Mouse (Mus musculus): ENCODE measurements around the gene Htt.
A peak's percentile ranks its signal among the peaks of the same experiment; 100 is the strongest.

The Htt gene

DNA sequence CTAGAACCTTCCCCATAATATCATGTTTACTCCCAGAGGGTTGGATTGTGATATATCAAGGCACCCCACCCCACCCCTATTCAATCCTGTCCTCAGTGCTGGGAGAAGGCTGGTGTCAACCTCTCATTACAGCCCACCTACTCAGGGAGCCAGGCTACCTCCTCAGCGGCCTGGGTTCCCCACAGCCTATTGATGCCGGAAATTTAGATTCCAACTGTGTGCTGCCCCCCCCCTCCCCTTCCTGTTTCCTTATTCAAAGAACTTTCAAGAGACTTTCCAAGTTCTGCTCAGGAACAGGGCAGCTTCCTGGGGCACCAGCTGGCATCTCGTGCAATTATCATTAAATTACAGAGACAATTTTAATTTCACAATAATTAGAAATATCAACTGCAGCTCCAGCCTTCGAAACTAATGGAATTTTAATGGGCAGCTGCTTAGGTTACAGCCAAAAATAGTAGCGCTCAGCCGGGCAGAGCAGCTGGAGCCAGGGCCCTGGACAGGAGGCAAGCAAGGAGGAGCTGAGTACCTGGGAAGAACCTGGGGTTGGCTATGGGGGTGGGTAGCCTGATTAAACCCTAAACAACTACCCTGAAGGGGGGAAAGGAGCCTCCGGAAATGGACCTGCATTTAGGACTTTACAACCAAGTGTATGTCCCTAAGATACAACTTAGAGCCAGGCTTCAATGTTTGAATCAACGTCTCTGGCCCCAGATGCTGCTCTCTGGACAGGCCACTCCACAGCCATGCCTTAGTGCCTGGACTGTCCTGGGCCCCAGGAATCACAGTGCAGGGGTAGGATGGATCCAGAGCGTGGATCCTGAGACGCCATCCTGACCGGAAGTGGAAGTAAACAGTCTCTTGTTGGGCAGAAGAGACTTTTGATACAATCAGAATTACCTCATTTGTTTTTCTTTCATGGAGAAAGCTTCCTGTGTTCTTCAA, 170.2 kb downstream of the Htt start:
- no peak for DNase-seq (ENCODE audit: low spot score)

DNA sequence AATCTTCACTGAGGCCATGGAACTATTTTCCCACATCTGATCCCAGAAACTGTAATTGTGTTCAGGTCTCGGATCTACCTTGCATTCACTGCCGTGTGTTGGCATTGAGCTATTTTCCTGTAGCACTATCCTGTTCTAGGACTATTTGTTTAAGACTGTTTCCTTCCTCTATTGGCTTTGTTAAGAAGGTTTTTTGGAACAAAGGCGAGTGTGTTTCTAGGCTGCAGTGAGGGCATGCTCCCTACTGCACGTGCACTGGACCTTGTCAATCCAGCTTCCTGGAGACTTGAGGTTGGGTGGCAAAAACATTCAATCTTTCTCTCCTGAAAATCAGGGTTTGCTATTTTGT, 170.9 kb downstream of the Htt start:
- DNase-seq (ENCODE audit: low spot score), result no peak

DNA sequence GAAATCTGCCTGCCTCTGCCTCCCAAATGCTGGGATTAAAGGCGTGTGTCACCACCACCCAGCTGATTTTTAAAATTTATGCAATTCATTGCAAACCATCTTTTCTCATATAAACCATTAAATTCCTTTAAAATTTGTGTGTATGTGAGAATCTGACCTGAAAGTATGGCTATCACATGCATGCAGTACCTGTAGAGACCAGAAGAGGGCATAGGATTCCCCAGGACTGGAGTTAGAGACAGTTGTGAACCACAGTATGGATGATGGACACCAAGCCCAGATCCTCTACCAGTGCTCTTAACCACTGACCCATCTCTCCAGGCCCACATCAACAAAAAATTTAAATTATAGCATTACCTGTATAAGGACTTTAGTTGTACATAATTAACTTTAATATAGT, 171.9 kb downstream of the Htt start:
- DNase-seq (ENCODE audit: low spot score), result no peak

DNA sequence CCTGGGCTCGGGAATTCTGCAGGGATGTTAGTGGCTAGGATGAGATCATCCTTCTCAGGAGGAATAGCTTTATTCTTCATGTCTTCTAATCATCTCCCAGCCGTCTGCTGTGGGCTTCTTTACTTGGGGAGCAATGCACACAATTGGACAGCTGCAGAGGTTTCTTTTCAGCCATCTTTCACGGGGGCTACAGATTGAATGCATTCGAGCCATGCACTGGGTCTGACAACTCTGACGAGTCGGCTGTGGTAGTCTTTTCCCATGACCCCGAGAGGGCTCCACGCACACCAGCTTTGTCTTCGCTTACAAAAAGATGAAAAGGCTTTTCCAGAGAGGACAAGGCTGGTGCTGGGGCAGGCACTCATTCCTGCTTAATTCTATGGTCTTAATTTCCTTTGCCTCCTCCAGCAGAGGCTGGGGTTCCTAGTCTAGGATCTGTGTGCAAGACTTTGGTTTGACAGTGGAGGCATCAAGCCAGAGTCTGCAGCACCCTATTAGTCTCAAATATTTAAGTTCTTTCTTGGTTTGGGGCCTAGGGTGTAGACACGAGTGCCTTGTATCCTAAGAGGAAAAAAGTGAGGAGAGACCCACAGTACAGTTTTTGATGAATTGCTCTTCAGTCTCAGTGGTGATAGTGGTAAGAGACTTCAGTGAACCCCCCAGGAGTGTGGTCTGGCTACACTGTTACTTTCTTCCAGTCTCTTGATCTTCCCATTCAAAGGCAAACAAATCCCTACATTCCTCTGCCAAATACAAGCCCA, 180.3 kb downstream of the Htt start:
- DNase-seq (ENCODE audit: low spot score), result no peak

DNA sequence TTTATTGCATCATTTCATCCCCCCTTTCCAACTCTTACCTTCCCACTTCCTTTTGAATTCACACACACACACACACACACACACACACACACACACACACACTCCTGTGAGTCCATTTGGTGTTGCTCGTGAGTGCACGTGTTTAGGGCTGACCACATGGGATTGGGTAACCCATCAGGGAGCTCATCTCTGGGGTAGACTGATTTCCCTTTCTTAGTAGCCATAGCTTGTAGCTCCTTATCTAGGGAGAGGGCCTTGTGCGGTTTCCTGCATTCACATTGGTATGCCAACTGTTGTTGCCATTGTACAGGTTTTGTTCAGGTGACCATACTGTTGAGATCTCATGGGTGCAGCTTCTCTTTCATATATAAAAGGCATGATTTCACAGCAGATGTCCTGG, 181.9 kb downstream of the Htt start:
- DNase-seq (ENCODE audit: low spot score), result no peak

DNA sequence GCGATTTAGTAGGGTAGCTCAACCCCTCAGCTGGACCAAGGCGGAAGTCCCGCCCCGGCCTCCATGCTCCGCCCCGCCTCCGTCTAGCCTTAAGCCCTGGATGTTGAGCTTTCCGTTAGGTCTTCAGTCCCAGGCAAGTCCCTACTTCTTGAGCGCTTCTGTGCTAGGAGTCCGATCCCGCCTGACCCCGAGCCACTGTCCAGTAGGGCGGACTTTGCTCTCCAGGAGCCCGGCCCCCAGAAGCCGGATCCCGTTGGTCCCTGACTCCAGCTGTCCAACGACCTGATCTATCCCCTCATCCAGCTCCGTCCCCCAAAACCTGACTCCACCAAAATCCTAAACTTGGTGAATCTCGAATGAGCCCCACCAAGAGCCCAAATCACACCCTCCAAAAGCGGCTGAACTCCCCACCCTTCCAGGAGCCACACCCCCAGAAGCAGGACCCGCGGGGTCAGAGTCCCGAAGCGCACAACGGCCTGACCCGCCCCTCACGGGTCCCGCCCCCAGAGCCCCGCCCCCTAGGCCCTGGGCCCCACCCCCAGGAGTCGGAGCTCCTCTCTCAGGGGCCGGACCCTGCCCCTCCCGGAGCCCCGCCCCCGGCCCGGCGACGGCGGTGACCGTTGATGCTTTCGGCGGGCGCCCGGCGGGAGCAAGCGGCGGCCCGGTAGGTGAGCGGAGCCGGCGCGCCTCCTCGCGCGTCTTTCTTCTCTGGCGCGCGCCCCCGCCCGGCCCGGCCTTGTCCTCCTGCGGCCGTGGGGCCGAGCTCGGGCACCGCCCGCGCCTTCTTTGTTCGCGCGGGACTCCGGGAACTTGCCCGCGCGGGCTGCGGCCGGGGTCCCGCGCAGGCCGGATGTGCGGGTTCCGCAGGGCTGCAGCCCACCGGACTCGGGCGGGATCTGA, 187.6 kb downstream of the Htt start, which contains the start of gene Rgs12:
Rgs12 (plus strand) TSS at position 585 of the 900 bp plus-strand sequence.
- peak; percentile 97 for DNase-seq (ENCODE audit: low spot score)

DNA sequence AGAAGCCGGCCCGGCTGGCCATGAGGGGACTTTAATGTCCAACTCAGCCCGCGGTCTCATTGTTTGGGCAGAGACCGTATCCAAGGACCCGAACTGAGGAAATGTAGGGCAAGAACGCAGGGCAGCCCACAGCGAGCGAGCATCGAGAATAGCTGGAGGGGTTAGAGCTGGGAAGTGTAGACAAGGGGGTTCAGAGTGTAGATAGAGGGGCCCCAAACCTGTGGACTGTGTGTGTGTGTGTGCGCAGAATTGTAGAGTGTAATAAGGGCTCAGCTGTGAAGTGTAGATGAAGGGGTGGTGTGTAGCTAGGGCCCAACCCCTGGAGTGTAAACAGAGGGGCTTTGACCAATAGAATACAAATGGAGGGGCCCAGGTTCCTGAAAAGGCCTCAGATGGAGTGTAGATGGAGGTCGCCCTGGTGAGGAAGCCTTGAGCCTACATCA, 188.2 kb downstream of the Htt start:
- no peak for DNase-seq (ENCODE audit: low spot score)

DNA sequence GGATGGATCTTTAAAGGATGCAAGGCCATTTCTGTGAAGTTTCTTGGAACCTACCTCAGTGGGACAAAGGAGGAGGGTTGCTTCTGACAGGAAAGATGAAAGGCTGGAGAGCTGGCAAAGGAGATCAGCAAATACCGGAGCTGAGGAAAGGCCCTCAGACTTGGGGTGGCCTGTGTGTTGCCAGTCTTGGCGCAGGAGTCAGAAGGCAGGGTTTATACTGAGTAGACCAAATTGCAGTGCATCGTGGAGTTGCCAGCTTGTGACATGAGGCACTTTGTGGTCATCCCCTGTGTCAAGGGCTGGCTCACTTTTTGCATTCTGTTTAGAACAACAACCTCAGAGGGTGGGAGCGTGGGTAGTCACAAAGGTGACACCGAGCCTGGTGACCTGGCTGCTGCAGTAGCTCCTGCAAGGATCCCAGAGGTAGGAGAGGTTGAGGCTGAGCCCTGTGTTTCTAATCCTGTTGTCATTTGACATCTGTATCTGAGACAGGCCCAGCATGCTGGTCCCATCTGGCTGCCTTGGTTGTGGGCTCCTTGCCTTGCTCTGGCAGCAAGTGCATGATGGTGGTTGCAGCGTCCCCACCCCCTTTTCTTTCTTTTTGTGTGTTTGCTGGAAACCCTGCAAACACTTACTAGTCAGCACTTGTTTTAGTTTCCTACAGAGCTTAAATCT, 189.1 kb downstream of the Htt start:
- DNase-seq (ENCODE audit: low spot score), result no peak

DNA sequence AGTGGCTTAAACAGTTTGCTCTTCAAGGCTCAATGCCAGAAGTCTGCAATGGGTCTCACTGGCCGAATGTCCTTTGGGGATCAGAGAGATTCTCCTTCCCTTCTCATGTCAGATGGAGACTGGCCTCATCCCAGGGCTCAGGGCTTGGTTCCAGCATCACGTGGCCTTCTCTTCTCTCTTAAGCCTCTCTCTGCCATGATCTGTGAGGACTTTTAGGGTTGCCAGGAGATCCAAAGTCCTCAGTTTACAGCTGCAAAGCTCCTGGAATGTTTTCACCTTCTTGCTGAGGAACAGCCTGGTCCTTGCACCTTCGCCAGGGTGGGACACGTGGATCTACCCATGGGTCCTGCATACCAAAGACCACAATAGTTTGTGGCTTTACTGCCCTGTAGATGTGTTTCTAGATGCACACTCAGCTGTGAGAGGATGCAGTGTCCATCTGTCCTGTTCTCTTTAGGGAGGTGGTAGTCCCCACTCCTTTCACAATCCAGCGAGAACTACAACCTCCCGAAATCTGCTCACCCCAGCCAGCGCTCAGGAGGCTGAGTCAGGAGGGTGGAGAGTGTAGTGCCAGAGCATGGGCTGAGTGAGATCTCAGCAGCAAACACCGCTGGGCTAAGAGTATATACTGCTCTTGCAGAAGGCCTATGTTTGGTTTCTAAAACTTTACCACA, 189.8 kb downstream of the Htt start:
- DNase-seq (ENCODE audit: low spot score), result no peak

DNA sequence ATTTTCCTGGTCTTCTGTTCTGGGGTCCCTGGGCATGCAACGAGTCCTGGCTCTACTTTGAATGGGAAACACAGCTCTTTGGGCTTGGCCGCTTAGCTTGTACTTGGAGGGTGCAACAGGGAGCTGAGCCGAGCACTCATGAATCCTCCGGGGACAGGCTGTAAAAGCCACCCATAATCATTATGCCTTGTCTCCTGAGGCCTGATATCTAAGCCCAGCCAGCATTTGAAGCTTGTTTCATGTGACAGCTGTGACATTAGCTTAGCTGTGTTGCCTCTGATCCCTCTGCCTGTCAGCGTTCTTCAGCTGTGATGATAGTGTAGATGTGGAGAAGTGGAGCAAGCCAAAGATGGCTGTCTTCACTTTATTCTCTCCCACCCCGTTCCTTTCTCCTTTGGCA, 193.0 kb downstream of the Htt start:
- no peak for DNase-seq (ENCODE audit: low spot score)

DNA sequence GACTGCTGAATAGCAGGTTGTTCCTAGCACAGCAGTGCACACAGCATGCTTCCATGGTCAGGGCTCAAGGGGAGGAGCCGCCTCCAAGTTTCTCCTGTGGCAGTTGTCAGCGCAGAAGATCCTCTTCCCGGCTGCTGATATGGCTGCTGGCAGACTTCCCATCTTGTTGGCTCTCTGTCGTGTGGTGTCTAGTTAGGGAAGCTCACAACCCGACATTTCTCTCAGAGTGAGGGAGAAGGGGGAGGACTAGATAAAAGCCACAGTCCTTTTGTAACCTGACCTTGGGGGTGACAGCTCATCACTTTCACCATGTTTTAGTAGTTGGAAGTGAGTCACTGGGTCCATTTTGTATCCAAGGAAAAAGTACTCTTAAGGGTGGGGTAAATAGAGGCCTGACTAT, 194.1 kb downstream of the Htt start:
- DNase-seq (ENCODE audit: low spot score), result no peak

DNA sequence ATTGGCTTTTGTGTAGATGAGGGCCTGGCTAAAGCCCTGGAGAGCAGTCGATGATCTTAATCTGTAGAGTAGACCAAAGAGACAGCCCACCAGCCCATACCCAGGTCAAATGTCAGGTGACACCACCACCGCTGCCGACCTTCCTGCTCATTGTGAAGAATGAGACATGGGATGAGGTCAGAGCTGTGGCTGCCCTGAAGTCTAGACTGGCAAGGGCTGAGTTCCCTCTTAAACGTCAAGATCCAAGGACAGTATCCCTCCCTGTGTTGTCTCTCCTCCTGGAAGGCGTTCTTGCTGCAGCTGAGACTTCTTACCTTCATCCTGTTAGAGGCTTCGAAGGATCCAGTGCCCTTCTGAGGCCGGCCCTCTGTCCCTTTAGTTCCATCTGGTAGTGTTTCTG, 194.6 kb downstream of the Htt start:
- DNase-seq (ENCODE audit: low spot score), result no peak

DNA sequence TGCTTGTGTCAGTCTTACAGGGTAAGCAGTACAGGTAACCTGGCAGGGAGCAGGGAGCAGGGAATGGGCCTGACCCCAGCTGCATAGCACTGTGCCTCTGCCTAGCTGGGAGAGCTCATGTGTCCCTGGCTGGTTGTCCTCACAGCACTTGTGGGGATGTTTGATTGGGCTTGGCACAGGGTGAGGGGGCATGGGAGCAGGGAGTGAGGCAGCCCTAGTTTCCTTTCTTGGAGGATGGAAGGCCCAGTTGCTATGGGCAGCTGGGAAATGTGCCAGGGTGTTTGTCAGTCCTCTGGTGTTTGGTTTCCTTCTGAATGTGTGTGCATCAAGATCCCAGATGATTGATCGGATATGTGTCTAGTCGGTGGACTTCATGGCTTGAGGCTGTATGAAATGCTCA, 195.5 kb downstream of the Htt start:
- no peak for DNase-seq (ENCODE audit: low spot score)

DNA sequence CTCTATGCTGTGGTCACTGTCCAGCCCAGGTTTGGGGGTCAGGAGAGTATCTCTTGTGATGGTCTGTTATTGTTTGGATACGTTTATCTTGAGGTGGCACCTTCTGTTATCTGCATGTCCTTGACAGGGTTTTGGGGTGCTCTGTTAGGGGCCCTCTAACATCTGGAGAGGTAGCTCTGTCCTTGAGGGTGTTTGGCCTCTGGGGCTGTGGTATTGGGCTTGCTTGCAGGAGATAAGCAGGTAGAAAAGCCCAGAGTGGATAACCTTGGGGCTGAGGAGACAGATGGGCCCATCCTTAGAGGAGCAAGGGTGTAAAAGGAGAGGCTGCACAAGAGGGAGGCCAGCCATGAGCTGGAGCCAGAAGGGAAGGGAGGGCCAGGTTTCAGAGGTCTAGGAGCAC, 198.5 kb downstream of the Htt start:
- DNase-seq (ENCODE audit: low spot score), result peak; percentile 34

All from yolk sac, embryonic 10.5 days (tissue).